Mouse (Mus musculus) telencephalon, adult 2 months (tissue): Measurements from ENCODE around the gene Gnpat.

Experiments used
- DNase-seq: peaks from one replicate; pipeline ENCODE4 v3.0.0-alpha.2; 2011; ENCODE audit warnings: low read depth, low spot score

Gnpat gene

DNA sequence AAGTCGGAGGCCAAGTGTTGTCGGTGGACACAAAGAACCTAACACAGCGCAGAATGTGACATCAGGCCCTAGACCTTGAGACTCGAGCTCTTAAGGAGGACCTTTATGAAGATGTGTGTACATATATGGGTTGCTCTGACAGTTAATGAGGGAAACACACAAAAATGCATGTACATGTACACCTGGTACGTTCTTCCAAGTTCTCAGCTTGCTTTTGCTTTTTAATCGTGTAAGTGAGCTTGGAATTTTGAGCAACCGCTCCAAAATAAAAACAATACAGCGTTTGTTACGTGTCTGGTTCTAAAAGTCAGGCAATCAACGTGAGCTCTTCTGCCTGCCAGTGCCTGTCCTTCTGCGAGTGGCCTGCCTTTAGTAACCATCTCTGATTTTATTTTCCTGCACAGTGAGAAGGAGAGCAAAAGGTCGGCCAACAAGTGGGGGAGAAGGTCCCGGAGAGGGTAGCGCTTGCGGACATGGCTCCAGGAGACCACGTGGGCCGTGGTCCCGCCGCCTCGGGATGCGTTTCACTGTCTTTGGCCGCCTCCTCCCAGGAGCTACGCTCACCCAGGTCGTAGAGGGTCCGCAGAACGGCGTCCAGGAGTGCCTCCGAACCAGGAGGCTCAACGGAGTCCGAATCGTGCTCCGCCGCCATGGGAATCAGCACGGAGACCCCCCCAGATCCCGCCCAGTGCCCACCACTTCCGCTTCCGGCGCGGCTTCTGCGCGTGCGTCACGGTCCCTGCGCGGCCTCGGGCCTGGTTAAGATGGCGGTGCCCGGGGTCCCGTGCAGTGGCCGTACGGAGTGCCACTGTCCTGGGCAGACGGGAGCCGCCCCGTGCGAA is at the start of gene Gnpat, which contains the start of gene 2810004N23Rik:
Gene Gnpat (plus strand): TSS at position 713 of the 842 bp plus-strand sequence.
Gene 2810004N23Rik (minus strand): TSS at position 800 of the 842 bp plus-strand sequence.
- DNase-seq = peak; percentile 75

DNA sequence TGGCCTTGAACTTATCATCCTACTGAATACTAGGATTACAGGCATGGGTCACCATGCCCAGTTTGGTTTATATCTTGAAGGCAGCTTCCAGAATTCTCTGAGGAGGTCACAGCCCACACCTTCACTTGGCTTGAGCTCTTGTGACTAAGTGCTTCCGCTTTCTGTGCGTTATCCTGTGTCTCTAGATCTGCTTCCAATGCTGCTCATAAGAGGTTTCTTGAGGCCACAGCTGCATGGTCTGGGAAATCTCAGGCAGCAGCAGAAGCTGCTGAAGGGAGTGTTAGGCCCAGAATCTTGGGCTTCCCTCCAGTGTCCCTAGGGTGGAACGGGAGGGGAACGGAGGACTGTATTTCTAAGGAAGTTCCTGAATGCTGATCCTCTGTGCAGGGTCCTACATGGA is 49.5 kb upstream of the Gnpat start:
- no peak for DNase-seq

DNA sequence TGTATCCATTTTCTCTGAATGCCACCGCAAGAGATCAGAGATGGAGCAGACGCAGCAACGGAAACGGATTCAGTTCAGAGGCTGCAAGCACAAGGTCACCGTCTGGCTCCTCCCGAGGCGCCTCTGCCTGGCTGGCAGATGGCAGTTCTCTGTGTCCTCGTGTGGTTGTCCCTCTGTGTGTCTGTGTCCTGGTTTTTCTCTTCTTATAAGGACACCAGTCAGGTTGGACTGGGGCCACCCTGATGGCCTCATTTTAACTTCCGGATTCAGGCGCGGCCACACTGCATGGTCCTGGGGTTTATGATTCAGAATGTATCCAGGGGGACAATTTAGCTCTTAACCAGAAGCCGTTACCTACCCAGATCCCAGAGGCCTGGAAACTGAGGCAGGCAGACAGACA is 47.0 kb upstream of the Gnpat start:
- DNase-seq = no peak

DNA sequence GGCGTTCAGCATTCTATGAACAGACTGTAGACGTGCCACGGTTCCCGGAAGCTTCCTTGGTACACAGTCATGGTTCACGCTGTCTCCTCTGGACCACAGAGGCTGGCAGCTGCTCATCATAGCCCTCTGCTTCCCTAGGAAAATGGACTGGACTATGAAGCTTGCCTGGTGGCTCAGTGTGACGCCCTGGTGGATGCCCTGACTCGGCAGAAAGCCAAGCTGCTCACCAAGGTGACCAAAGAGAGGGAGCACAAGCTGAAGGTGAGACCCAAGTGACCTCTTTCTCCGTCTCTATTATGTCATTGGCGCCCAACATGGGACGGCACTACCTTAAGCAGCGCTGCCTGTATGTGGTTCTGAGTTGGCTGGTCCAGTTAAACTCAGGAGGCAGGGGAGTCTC is 46.0 kb upstream of the Gnpat start:
- no peak for DNase-seq

DNA sequence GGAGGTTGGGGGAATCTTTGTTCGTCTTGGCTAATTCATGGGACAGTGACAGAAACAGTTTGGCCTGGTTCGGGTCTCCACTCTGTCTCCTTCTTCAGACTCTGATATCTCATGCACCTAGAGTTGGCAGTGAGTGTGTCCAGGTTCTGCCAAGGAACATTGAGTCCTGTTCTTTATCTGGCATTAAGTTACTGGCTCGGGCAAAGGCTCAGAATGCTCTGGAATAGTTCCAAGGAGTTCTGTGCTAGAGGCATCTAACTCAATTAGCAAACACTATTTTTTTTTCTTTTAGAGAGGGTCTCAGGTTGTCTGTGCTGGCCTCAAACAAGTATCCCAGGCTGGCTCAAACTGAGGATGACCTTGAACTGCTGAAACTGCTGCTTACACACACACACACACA is 45.5 kb upstream of the Gnpat start:
- no peak for DNase-seq

DNA sequence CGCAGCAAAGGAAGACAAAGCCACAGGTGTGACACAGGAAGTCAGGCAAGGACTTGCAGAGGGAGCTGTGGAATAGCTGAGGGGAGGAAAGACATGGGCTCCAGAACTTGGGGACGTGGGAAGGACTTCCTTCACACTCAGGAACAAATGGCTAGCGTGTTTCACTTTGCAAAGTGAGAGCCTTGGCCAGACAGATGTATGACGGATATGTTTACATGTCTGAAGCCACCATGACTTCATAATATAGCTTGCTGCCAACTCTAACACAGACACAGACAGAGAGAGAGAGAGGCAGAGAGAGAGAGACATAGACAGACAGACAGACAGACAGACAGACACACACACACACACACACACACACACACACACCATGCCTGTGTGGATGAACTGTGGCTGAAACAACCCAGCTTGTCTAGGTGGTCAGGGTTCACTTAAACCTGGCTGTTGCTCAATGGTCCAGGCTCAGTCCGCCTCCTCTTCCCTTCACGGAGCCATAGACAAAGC is 43.2 kb upstream of the Gnpat start:
- no peak for DNase-seq

DNA sequence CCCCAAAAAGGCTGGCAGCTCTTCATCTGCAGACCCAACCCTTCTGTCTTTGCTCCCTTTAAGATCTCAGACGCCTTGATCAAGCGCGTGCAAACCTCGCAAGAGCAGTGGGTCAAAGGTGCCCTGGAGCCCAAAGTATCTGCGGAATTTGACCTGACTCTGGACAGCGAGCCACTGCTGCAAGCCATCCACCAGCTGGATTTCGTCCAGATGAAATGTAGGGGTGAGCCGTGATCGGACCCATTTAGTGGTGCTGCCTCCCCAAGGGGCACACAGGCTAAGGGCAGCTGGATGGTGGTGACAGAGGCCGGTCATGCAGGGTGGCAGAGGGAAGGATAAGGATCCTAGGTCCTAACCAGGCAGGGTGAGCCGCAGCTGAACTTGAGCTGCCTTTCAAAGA is 42.7 kb upstream of the Gnpat start:
- no peak for DNase-seq

DNA sequence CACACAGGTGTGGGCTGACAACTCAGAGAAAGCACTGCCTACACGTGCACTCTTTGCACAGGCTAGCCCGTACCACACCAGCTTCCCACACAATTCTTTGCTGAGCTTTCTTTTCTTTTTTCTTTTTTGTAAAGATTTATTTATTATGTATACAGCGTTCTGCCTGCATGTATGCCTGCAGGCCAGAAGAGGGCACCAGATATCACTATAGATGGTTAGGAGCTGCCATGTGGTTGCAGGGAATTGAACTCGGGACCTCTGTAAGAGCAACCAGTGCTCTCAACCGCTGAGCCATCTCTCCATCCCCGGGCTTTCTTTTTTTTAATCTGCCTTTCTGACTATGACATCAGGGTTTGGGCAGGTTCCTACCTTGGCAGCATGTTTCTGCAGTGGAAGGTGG is 39.3 kb upstream of the Gnpat start:
- no peak for DNase-seq

DNA sequence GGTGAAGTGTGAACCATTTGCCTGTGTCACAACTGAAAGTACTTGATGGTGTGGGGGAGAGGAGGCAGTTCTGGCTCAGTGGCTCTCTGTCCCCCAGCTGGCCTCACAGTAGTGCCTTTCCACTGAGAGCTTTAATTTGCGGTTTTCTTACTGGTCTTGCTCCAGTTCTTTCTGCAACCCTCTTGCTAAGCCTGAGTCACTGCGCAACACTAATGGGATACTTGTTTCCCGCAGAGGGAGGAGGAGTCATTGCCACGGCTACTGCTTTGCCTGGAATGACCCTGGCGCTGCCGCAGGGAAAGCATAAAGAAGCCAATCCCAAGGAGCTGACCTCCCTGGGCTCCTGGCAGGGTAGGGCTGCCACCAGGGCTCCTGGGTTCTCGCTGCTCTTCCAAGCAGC is 36.2 kb upstream of the Gnpat start:
- DNase-seq = no peak

DNA sequence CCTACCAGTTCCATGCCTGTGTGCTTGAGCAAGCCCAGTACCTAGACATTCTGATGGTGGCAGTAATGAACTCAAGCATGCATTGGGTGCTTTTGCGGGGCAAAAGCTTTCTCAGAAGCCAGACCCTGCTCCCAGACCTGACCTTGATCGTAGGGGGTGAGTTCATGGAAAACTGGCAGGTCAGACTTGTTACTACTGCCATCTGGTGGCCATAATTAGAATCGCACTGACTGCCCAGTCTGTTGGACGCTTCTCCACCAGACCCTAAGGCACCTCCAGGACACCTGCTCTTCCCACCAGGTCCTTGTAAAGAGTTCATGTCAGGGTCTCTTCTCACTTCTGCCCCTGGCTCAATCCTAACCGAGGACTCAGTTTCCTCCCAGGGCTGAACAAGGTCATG is 35.4 kb upstream of the Gnpat start:
- DNase-seq = no peak

DNA sequence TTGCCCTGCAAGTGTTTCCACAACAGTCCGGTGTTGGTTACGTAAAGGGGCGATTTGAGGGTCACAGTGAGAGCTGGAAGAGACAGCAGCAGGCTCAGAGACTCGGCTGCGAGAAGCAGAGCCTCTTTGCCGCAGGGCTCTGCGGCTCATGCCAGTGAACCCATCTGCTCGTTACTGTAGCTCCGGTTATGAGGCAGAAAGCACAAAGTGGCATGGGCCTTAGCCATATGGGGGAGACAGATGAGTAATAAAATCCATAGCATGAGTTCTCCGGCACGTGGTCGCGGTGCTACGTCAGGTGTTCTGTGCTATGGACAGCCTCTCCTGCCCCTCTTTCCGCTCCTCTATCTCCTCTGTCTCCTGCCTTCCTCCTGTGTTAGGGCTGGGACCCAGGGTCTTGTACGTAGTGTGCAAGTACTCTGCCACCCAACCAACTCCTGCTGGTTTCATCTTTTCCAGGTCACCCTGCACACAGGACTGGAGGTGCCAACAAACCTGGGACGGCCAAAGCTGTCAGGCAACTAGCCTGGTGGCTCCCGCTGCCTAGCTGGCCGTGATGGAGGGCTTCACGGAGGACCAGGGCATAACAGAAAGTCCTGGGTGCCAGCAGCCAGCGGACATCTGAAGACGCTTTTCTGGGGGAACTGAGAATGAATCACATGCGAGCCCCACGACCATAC is 34.1 kb upstream of the Gnpat start:
- DNase-seq = no peak

DNA sequence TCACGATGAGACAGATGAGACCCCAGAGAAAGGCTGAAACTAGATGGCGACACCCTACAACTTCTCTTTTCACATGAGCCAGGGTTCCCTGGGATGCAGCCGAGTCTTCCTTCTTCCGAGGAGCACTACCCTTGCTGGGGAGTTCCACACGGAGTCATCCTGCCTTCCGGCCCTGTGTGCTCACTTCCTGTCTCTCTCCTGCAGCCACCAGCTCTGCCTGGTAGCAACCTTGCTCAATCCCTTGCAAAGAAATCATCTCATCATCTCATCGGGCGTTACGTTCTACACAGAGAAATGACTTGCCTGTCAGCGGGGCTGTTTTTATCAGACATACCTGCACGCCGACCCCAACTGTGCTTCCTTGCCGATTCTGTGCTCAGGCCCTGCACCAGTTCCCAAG is 32.8 kb upstream of the Gnpat start:
- DNase-seq = no peak

DNA sequence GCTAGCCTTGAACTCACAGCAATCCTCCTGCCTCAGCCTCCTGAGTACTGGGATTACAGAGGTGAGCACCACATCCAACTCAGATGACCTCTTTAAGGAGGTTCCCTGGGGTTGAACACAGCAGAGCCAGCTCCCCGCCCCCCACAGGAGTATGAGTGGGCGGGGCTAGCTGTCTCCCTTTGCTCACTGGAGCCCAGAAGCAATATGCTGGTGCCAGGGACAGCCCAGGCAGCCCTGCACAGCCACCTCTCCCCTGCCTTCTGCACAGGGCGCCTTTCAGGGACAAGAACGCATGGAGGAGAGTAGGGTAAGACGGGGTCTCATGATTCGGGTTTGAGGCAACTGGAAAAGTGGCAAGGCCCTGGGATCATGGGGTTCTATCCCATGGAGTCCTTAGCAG is 31.3 kb upstream of the Gnpat start:
- DNase-seq = no peak

DNA sequence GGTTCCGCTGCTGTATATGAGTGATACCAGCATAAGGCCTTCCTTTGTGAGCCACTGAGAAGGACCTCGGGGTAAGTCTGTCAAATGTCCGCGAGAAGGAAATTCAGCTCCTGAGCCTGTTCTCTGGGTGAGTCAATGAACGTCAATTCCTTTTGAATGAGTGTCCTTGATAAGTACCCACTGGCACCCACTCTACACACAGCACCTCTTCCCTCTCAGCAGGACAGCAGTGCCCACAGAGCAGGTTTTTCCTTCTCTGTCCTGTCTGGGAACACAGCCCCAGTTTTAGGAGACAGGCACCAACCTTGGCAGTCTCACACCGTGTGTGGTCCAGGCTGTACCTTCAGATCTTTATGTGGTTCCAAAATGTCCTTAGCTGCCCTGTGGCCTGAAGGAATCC is 30.9 kb upstream of the Gnpat start:
- no peak for DNase-seq

DNA sequence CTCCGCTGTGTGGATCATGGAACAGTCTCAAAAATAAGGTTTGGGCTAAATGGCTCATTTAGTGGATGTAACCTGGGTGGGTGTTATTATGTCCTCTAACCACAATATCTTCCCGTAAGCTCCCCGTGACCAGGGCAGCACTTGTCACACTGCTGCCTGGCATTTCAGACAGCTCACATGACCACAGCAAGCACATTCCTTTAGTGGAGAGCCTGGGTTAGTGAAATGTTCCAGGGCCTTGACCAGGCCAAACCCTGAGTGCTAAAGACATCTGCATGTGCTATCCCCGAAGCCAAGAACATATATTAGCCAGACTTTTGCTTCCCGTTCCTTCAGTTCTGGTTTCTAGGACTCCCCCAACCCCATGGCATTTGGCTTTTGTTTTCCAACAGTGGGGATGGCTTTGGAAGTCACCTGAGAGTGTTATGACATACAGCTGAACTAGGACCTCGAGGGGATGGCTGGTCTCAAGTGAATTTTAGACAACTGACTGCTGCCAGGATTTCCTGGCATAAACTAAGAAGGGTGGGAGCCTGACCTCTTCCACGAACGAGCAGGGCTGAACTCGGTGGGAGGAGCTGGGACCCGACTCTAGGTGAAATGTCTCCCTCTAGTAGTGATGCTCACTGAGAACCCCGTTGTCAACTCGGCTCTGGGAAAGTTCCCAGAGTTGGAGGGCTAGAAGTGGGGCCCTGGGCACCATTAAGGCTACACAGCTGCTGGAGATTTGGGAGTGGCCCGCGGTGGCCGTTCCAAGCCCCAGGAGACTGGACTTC is 29.2 kb upstream of the Gnpat start:
- no peak for DNase-seq

DNA sequence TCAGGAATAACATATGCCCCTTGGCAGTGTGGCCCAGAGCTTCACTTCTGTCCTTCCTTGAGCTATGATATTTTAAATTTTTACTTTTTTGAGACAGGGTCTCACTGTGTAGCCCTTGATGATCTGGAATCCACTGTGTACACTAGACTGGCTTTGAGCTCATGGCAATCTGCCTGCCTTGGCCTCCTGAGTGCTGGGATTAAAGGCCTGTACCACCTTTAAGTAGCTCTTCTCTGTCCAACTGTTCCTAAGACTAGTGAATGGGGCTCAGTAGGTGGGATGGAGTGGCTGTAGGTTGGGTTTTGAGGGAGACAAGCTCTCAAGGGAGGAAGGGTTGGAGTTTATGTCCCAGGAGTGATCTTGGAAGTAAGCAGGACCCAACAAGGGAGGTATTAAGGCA is 27.0 kb upstream of the Gnpat start:
- no peak for DNase-seq

DNA sequence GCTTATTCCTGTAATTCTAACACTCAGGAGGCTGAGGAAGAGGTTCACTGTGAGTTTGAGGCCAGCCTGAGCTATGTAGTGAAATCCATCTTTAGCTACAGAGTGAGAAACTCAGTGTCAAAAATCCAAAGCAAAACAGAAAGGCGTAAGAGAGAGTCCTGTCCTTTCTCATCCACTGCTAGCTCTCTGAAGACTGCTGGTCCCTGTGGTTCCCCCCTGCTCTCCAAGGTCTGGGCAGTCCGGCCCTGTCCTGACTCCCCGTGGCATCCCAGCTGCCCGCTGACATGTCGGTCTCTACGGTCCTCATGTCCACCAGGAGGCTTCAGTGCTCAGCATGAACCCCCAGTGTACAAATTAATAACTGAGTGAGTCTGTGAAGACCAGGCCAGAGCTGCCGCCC is 26.6 kb upstream of the Gnpat start:
- no peak for DNase-seq

DNA sequence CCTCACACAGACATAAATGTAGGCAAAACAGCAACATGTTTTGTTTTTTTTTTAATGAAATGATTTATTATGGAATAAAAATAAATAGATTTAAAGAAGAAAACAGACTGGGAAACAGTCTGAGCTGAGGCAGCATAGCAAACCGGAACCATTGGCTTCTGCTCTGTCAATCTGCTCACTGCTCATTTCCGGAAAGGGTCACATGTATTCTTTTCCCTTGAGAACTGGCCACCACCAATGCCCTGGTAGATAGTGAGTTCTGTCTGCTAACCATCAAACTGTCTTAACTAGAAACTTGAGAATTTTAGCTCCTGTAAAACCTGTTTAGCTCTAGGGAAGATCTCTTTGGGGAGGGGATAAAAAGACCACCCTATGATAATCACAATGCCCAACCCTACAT is 25.9 kb upstream of the Gnpat start:
- DNase-seq = no peak

DNA sequence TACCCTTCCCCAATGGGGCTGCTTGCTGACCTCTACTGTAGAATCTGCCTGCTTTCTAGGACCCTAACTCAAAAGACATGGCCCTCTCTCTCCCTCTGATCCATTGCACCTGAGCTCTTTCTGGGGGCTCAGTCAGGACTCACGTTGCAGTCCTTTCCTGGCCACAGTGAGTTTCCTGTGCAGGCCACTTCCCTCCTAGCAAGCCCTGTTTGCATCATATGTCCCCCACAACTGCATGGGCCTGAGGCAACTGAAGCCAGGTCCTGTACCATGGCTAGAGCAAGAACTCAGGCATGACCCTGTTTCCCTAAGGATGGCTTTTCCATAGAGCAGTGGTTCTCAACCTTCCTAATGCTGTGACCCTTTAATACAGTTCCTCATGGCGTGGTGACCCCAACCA is 24.9 kb upstream of the Gnpat start:
- no peak for DNase-seq

DNA sequence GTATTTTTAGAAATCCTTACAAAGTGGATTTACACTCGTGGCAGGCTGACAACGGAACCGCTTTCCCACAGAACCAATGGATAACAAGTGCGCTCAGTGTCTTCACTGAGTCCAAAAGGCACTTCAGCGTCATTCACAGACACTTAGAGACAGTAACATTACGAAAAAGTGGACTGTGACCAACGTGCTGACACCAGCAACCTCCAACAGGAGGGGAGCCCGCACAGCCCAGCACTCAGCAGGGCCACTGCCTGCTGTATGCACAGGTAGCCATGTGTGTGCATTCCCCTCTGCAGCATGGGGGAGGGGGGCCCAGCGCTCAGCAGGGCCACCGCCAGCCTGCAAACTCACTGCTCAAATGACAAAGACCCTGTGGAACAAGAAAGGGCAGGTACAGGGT is 23.5 kb upstream of the Gnpat start:
- DNase-seq = no peak

DNA sequence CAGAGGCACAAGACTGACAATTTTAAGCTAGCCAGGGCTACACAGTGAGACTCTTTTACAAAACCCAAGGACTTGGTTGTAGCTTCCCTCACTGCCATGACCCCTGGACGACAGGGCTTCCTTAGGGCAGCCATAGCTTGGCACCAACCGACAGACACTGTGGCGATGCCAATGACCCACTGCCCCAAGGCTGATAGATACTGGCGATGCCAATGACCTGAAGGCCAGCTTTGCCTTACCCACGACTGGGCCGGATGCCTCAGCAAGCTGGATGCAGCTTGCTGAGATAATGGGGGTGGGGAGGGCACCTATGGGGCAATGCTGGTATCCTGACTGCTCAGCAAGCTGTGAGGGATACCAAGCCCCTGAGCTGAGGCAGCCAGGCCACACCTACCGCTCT is 21.9 kb upstream of the Gnpat start:
- no peak for DNase-seq

DNA sequence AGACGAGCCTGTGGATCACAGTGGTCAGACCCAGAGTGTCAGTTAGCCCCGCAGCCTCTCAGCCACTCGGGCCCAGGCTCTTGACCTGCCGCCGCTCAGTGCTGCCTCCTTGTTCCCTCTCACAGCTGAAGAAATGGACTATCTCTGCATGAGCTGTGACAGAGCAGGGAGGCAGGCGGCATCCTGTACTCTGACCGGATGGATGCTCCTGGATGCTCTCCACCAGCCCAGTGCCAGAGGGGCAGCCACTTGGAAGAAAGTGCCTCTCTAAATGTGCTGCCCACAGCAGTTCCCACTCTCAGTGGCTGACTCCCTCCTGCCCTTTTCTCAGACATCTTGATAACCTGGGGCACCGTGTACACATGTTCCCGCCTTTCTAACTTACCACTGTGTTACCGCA is 21.1 kb upstream of the Gnpat start:
- no peak for DNase-seq
